Mouse (Mus musculus) layer of hippocampus, postnatal 10 days (tissue): ENCODE measurements around the gene Acvr2b. TPM values are rescaled to one million over a fixed set of nuclear protein-coding genes. Genes with fewer than 3 reads are reported as not detected.

Experiments used
- DNase-seq, 2 experiments: peaks; one replicate each; pipeline ENCODE4 v3.0.0; 2021; ENCODE audit warnings: low spot score in 2 of 2
- total RNA-seq, 2 experiments: library from RNA; stranded (reverse); gene quantifications; 2 replicates each; pipeline ENCODE4 v1.2.3; 2021

The Acvr2b gene
- total RNA-seq, 2 experiments from 2014 or later, result 10.2 to 12.6 TPM

DNA sequence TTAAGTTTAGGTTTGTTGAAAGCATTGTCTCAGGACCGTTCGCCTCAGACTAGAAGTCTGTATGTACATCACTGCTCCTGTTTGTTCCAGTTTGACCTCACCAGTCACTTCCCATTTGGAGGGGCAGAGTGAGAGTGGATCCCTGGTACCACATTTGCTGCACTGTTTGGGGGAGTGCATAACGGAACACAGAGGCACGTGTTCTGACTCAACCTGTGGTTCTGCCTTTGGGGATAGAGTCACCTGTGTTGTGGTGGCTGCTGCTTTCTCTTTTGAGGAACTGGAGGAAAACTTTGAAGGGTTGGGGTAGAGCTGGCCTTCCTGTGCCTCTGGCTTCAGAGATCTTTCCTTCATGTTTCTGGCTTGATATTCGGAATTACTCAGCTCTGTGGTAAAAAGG lies 2.2 kb downstream of the Acvr2b start:
- no peak for DNase-seq

DNA sequence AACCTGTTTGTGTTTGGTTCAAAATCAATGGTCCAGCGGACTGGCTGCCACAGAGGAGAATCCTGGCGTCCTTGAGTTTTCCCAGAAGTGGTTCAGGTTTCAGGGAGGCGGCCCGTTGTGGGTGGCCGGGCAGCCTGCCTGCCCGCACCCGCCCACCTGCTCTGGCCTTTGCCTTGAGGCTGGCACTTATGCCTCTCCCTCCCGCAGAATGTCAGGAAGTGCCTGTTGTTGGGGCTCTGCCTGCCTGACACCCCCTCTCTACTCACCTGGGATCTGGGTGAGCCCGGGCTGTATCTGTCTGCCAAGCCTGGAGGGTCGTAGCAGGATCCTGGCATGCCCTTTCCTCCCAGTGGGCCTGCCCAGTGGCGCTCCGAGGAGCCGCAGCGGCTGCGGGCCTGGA lies 6.0 kb downstream of the Acvr2b start:
- no peak for DNase-seq

DNA sequence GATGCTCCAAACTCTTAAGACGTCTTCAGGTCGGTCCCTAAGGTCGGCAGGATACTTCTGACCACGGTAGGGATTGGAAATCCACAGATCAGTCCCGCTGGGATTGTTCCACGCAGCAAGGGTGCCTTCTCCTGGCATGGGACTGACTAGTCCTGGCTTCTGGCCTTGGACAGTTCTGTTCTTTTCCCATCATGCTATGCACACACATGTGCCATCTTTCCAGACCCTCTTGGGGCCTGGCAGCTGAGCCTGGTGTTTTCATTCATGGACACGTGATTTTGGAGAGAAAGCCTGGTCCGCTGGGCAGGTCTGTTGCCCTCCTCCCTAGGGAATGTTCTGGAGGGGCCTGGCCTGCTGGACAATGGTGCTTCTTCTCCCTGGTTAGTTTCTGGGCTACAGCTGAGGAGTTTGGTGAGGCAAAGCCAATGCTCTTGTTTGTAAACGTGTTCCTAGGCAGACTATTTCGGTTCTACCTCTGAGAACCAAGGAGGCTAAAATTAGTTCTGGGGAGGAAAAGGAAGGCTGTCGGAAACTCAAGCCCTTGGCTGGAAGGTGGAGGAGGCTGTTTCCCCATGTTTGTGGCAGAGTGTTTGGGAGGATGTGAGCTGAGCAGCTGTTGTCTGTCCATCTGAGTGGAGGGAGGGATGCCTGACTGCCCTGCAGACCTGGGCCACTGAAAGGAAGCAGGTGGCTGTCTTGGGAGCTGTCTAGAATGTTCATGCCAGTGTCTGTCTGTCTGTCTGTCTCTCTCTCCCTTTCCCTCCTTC lies 7.2 kb downstream of the Acvr2b start:
- no peak for DNase-seq

DNA sequence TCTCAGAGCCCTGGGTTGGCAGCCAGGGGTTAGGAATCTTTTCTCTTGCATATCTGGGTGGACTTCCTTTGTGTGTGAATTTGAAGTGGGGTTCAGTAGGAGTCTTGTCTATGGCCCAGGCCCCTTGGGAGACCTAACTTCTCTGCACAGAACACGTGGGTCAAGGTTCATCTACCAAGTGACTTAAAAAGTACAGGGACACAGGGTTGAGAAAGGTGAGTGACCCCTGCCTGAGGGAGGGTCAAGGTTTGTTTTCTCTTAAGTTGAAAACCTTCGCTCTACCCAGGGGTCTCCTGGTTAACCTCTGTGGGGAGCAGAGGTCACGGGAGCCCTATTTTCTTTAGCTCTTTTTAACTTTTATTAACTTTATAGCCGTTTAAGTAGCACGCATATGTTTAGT lies 7.9 kb downstream of the Acvr2b start:
- no peak for DNase-seq

DNA sequence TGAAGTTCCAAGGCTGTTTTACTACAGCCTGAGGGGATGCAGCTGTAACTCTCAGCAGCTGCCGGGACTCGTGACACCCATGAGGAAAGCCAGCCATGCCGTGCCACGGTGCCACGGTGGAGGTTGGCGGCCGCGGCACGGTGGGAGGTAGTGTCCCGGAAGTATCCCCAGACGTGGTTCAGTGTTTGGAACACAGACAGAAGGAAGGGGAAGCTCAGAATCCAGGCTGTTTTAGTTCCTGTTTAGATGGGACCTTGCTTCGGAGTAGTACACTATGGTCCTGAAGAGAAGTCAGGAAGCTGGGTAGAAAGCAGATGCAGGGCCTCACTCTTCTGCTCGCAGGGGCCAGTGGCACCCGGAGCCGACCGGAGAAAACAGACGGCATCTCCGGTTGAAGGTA lies 16.1 kb downstream of the Acvr2b start:
- no peak for DNase-seq

DNA sequence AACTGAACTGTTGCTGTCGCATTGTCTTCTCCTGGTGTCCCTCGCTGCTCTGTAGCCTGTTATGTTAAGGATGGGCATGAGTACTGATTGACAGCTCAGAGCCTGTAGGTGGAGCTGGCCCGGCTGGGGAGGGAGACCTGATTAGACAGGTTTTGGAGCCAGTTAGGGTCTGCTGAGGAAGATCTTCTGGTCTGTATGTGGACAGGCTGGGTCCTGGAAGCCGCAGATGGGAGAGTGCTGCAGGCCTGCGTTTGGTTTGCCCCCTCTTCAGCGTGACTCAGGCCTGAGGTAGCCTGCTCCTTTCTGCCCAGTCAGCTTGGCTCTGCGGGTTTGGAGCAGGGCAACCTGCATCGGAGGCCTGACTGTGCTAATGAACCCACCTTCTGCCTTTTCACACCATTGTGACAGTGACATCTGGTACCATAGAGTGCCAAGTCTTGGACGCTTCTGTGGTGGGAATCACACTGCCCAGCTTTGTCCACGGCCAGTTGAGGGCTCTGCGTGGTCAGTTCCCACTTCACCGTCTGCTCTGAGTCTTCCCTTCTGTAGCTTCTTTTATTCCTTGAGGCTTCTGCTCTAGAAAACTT lies 18.0 kb downstream of the Acvr2b start:
- no peak for DNase-seq

DNA sequence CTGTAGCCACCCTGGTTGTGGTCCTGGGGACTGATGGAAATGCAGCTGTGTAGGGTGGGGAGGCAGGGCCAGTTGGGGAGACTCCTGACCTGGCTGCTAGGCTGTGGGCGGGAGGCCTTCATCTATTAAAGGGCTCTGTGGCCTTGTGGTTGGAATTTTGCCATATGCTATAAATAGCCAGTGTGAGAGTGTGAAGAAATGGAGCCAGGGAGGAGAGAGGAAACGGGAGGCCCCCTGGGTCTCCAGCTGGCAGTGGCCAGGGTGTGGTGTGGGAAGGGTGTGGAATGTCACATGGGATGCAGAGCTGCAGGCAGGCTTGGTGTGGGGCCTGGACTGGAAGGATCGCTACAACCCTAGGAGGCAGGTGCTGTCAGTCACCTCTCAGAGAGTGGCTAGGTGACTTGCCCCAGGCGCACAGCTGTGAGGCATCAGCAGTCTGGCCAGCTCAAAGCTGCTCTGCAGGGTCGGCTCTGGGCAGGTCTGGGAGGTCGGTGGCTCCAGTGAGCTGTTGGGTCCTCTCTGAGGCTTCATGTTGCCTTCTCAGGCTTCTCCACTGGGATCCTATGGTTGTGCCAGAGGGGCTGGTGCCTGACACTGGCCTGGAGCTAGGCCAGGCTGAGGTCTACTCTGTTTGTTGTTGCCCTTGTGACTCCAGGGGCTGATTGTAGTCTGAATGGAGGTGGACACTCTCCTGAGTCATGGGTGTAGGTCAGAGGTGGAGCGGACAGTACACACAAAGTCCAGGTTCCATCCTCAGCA lies 23.5 kb downstream of the Acvr2b start:
- DNase-seq, result no peak

DNA sequence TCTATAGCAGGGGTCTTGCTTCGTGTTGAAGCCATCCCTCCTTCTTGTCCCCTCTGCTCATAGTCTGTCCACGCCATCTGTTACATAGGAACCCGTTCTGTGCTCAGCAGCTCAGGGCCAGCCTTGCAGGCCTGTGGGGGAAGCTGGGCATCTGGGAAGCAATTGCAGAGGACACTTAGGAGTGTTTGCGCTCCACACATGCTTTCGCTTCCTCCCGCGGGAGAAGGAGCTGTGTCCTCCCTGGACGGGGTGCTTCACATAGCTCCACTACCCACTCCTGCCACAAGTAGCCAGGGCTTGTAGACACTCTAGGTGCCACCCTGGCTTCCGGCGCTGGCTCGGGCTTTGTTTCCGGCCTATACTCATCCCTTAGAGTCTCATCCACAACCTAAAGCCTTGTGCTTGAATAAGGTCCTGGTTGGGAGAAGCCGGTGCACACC lies 24.1 kb downstream of the Acvr2b start:
- DNase-seq, result no peak

DNA sequence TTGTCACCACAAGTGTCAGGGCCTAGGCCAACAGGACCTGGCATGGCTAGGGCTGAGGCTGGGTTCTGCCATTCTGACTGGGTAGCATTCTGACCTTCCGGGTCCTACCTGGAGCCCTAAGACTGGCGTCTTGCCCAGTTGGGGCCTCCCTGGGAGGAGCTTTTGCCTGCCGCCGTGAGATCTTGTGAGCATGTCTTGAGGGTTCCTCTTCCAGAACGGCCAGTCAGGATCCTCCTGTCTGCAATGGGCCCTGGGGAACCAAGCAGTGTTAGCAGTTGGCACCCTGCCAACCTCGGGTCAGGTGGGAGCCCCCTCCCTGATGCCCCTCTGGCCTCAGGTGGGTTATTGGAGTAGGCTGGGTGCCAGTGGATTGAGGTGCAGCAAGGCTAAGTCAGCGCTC lies 24.6 kb downstream of the Acvr2b start:
- DNase-seq, result no peak

DNA sequence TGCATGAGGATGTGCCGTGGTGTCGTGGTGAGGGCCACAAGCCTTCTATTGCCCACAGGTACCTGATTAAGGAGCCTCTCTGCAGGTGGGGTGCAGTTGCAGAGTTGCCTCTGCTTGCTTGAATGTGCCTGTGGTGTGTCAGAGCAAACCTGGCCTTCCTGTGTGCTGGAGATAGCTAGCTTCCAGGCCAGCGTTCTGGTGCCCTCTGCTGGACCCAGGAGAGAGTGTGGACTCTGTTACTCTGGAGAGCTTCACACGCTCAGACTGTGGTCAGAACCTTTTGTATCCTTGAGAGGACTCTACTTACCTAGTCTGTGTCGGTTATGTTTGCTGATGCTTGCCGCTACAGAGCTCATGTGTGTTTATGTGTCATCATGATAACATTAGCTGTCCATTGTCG lies 28.4 kb downstream of the Acvr2b start:
- DNase-seq, result peak; percentile 85 to 86

DNA sequence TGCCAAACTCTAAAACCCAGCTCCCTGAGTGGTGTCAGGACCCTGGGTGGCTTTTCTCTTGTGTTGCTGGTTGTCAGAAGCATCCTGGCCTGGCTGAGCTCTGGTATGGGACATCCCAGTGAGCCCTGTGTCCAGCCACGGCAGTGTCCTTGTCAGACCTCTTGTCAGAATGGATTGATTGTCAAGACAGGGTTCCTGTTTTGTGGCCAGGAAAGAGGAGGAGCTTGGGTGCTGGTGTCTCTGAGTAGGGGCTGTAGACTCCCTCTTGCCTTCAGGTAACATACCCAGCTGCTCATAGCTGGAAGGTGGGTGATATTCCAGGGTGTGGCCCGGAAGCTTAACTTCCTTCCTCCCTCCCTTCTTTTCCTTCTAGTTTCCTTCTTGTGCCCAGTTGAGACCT lies 33.9 kb downstream of the Acvr2b start:
- DNase-seq, result no peak

DNA sequence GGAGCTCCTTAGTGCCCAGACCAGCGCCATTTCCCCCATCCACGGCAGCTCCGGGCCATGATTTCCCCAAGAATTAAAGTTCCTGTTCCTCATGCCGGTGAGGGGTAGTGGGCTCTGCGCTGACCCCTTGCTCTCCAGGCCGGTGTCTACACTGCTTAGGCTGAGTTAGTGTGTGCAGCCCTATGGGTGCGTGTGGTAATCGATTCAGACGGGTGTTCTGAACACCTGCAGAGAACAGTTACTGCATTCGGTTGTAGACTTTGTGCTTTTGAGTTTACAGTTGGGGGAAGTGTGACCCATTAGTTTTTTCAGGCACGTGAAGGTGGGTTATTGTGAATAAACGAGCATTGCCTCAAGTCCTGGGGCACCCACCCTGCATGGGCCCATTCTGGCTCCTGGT lies 36.1 kb downstream of the Acvr2b start:
- no peak for DNase-seq

DNA sequence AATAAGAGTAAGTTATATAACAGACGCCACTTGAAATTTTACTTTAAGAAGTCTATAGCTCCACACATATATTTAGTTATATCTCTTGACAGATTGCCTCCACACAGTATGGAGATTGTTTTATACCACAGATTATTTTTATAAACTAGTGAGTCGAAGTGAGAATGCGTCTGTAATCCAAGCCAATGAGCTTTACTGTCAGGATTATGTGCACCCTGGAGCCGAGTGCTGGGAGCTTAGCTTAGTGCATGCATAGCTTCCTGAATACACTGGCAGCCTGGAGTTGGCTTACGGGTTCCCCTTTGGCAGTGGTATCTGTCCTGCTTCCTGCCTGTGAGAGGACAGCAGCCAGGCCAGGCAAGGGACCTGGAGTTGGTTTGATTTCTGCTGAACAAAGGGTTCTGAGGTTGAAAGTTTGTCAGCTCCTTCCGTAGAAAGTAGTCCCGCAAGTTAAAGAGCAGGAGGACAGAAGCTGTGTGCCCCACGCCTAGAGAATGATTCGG lies 36.6 kb downstream of the Acvr2b start:
- no peak for DNase-seq

DNA sequence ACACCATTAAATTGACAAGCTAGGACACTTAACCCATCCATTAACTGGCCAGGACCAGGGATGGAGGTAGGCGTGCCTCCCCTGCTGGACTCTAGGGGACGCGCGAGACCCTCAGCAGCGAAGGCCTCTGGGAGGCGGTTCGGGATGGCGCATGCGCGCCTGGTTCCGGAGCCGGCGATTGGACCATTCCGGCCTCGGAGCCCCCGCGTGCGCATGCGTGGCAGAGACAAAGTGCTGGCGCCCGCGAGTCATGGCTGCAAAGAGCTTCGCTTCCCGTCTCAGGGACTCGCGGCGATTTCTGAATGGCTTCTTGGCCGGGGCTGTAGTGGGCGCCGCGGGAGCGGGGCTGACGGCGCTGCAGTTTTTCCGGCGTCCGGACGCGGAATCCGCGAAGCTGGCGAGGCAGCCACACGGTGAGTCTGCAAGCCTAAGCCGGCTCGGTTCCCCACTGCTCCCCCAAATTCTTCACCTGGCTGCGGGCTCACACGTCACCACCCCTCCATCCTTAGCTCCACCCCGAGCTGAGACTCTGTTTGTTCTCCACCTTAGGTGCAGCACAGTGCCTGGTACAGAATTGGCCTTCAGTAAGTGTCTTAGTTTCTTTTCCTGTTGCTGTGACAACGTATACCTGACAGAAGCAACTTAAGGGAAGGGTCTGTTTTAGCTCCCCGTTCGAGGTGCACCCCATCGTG lies 43.0 kb downstream of the Acvr2b start, which contains the start of gene Exog:
Gene Exog (plus strand): TSS at position 206 of the 692 bp plus-strand sequence.
- DNase-seq, result peak; percentile 99 to 100

DNA sequence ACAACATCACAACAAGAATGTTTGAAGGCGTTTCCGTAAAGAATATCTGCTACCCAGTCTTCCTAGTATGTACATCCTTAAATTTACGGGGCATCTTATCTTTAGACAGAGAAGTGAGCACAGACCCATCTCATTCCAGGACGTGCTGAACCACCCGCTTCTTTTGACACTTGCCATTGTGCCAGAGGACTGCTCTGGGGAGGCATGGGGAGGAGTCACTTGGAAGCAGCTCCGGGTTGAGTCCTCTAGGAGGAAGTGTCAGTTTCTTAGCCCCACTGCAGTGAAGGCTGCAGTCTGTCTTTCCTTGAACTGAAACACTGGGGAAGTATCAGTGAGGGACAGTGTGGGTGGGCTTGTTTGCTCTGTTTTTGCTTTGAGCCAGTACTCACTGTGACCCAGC lies 43.8 kb downstream of the Acvr2b start:
- DNase-seq, result no peak

DNA sequence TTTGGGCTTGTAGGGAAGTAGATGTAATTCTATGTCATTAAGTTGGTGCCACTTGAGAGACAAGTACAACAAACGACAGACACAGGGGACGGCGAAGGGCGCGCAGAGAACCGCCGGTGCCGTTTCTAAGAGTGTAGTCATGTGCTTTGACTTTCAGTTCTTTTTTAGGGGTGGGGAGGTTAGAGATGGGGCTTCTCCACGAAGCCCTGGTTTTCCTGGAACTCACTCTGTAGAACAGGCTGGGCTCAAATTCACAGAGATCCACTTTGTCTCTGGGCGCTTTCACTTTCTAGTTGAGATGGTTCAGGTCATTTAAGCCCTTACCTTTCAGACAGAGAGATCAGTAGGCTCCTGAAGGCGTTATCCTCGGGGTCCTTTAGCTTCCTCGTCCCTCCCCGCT lies 54.0 kb downstream of the Acvr2b start:
- DNase-seq, result no peak

DNA sequence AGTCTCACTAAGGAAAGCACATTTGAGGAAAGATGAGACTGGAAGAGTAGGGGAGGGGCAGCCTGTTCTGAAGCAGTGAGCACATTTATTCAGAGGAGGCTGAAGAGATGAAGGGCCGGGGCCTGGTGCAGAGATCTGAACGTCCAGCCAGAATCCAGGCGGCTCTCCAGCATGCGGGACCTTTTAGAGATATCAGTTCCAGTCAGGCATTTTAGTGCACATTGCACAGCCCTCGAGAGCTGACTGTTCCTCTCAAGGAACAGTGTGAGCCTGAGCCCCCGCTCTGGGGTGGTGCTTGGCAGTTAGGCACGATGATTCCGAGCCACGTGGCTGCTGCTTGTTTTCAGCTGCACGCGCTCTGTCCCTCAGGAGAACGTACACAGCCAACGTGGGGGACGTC lies 55.2 kb downstream of the Acvr2b start:
- DNase-seq, result no peak

DNA sequence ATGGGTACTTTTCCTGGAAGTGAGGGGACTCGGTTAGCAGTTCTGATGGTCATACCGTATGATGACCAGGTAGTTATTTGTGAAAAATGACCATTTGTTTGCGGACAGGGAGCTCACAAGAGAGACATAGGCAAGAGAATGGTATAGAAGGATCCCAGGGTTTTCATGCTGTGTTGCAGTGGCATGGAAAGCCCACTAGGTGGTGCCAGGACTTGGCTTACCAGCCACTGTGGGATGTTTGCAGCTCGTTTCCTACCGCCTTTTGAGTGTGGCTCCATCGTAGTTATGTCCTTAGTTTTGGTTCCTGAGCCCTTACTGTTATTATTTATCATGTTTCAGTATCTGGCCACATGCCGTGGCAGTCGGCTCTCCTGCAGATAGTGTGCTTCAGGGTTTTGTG lies 58.5 kb downstream of the Acvr2b start:
- peak; percentile 76 to 80 for DNase-seq

DNA sequence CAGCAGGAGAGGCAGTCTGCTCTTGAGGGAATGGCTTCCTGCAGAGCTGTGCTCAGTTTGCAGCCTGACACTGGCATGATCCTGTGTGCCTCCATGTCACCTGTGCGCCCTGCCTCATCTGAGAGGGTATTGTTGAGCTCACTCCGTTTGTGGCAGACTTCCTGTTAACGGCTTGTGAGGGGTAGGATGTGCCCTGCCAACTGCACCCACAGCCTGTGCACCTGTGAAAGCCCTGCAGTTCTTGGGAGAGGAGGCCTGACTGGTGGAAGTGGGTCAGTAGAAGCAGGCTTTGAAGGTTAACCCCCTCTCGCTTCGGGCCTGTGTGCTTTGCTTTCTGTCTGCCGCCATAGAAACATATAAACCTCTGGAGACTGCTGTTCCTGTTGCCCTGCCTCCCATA lies 63.1 kb downstream of the Acvr2b start:
- DNase-seq, result no peak

DNA sequence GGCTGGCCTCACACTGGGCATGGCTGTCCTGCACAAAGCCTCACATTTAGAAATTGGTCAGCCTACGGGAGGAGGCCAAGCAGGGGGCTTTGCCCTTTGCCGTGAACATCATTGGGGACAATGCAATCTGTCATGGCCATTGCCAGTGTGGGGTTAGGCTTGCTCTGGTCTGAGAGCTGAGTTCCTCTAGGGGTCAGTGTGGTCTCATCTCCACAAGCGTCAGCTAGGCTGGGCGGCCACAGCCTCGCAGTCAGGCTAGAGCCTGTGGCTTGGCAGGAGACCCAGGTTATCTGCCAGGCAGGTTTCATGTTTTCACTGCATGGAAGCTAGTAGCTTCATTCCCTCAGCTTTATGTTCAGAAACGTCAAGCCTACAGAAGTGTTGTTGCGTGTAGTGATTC lies 63.7 kb downstream of the Acvr2b start:
- peak; percentile 24 to 44 for DNase-seq

DNA sequence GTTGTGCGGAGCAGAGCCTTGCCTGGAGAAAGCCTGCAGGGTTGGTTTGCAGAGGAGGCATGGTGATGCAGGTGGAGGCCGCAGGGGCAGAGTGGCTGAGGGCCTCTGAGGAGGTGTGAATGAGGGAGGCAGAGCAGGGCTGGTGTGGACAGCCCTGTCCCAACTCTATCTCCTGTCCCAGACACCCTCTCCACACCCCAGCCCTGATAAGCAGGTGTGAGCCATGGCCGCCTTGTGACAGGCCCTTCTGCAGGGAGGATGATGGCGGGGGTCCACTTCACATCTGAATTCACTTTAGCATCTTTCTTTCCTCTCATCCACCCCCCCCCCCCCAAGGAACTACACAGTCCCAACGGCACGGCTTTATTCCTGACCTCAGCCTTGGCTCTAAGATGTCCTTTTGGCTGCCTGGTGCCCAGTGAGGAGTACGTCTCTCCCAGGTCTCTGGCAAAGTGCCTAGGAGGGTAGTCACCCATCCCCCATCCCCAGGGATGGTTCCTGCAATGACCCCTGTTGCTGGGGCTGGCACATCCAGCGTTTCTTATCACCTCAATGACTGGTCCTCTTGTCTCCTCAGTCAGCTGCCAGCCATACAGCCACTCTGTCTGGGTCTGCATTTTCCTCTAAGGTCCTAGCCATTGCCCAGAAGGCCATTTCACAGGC lies 67.9 kb downstream of the Acvr2b start:
- no peak for DNase-seq
